Mouse (Mus musculus): ENCODE data around the gene Exoc6b.

- TF ChIP-seq CTCF (IDR thresholded peaks at IDR 0.05; ENCODE audit: low read depth), result no peak
- TF ChIP-seq EP300 (IDR thresholded peaks at IDR 0.05; ENCODE audit: low read depth), result no peak
Observed at GRCm38 (mm10) chr6:84674936-84675335, 394.4 kb downstream of the Exoc6b start.
